Mouse (Mus musculus) midbrain, embryonic 14.5 days (tissue): ENCODE measurements at regions not wholly inside any gene's neighbourhood (a gene's known extent, or its start where the extent isn't known, plus 50 kb on each side); places are given as distances from the start of the nearest gene placed in this dataset.

ENCODE experiments used
- ATAC-seq: fragments of 200-750 bp; cut with Nextera tagmentation; 2 replicates; pipeline ENCODE4 v1.8.0; 2017; ENCODE audit warnings: moderate number of reproducible peaks, moderate library complexity; ENCODE audit not compliant: low FRiP score, low TSS enrichment
- DNase-seq: peaks from one replicate; pipeline ENCODE4 v3.0.0-alpha.2; 2015
- H3K27ac ChIP-seq: fragments of 300-500 bp; sonication (generic); replicated peaks from 2 replicates; pipeline ENCODE4 v1.5.1; 2014; ENCODE audit warnings: mild to moderate bottlenecking, low read depth, low read length, moderate library complexity
- H3K27me3 ChIP-seq: fragments of 300-500 bp; sonication (generic); 2 replicates; pipeline ENCODE4 v1.6.1; 2014; ENCODE audit warnings: low read length, control low read depth, mixed read lengths; ENCODE audit not compliant: control insufficient read depth, insufficient read depth
- H3K36me3 ChIP-seq: fragments of 300-500 bp; sonication (generic); 2 replicates; pipeline ENCODE4 v1.6.1; 2014; ENCODE audit warnings: low read length, control low read depth; ENCODE audit not compliant: control insufficient read depth, insufficient read depth
- H3K4me1 ChIP-seq: fragments of 300-500 bp; sonication (generic); 2 replicates; pipeline ENCODE4 v1.6.1; 2014; ENCODE audit warnings: mild to moderate bottlenecking, antibody characterized with exemption, low read length, control low read depth; ENCODE audit not compliant: control insufficient read depth, insufficient read depth
- H3K4me2 ChIP-seq: fragments of 300-500 bp; sonication (generic); 2 replicates; pipeline ENCODE4 v1.6.1; 2014; ENCODE audit warnings: mild to moderate bottlenecking, low read length, moderate library complexity
- H3K4me3 ChIP-seq: fragments of 300-500 bp; sonication (generic); replicated peaks from 2 replicates; pipeline ENCODE4 v1.5.1; 2014; ENCODE audit warnings: low read depth, low read length
- H3K9ac ChIP-seq: fragments of 300-500 bp; sonication (generic); replicated peaks from 2 replicates; pipeline ENCODE4 v1.6.1; 2014; ENCODE audit warnings: mild to moderate bottlenecking, low read length, moderate library complexity
- H3K9me3 ChIP-seq: fragments of 300-500 bp; sonication (generic); 2 replicates; pipeline ENCODE4 v1.6.1; 2016; ENCODE audit warnings: low read length, control low read depth, mixed read lengths; ENCODE audit not compliant: control insufficient read depth
- whole genome bisulfite sequencing: fragments of 180-500 bp; shearing (Covaris S2); extraction: QIAGEN DNeasy Blood & Tissue Kit; methylation state at CpG from one replicate; pipeline ENCODE4 v1.1.7; 2014; 5-methylcytosine and 5-hydroxymethylcytosine counted together

GRCm38 (mm10) chr4:125275259-125275658 lies 147.6 kb upstream of the Zc3h12a start:
- Histone ChIP-seq H3K9ac (no peak overlapping the region), H3K4me3 (no peak overlapping the region), H3K4me2 (peak overlapping the region; percentile 36), H3K27ac (peak overlapping the region; percentile 3; the same call in 1 of the 2 replicates), H3K27me3 (no peaks in the 10 kb centered on the region), H3K4me1 (0 out of 2 replicates have a peak, but pooled peaks cover 6% of the 10 kb centered on the region), H3K9me3 (no peaks in the 10 kb centered on the region), H3K36me3 (no peaks in the 10 kb centered on the region)
- no peak for ATAC-seq
- 2% methylated on average over 13 of the region's 13 CpGs for WGBS
- peak; percentile 63 for DNase-seq

DNA sequence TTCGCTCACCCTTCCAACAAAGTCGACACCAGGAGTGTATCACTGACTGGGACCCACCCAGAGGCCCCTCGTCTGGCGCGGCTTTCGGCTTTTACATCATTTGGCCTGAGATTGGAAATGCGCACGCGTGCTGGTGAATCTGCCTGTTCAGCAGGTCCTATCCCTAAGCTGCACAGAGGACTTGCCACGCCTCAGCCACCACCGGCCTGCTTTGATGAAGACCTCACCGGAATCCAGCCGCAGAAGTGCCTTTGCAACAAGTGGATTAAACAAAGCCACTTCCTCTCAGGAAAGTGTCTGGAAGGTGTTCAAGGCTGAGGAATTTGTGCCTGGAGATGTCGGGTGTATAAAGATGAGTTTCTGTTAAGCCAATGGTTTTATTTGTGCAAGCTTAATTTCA lies 143.3 kb upstream of the Zc3h12a start:
- Histone ChIP-seq H3K4me3 (no peak overlapping the region), H3K27ac (no peak overlapping the region), H3K27me3 (no peaks in the 10 kb centered on the region), H3K9ac (no peak overlapping the region), H3K4me2 (no peak overlapping the region), H3K36me3 (no peaks in the 10 kb centered on the region), H3K4me1 (peaks cover 6% of the 10 kb centered on the region; the same call in 1 of the 2 replicates), H3K9me3 (no peaks in the 10 kb centered on the region)
- 53% methylated on average over 14 of the region's 14 CpGs for WGBS
- ATAC-seq (no peak), DNase-seq (no peak)

GRCm38 (mm10) chr4:125266212-125266611 lies 138.6 kb upstream of the Zc3h12a start:
- Histone ChIP-seq H3K36me3 (no peaks in the 10 kb centered on the region), H3K27me3 (no peaks in the 10 kb centered on the region), H3K9me3 (no peaks in the 10 kb centered on the region), H3K27ac (no peak overlapping the region), H3K4me1 (peaks cover 19% of the 10 kb centered on the region), H3K4me3 (no peak overlapping the region), H3K9ac (no peak overlapping the region), H3K4me2 (no peak overlapping the region)
- 88% methylated on average over 1 of the region's 1 CpGs for WGBS
- ATAC-seq (no peak), DNase-seq (no peak)

- Histone ChIP-seq H3K27ac (no peak overlapping the region), H3K27me3 (no peaks in the 10 kb centered on the region), H3K9ac (no peak overlapping the region), H3K9me3 (no peaks in the 10 kb centered on the region), H3K36me3 (no peaks in the 10 kb centered on the region), H3K4me2 (no peak overlapping the region), H3K4me3 (no peak overlapping the region), H3K4me1 (peaks cover 23% of the 10 kb centered on the region)
- DNase-seq = peak; percentile 67
- ATAC-seq = no peak
- WGBS = 16% methylated on average over 5 of the region's 5 CpGs
Measured at GRCm38 (mm10) chr4:125265575-125265974, 137.9 kb upstream of the Zc3h12a start.

DNA sequence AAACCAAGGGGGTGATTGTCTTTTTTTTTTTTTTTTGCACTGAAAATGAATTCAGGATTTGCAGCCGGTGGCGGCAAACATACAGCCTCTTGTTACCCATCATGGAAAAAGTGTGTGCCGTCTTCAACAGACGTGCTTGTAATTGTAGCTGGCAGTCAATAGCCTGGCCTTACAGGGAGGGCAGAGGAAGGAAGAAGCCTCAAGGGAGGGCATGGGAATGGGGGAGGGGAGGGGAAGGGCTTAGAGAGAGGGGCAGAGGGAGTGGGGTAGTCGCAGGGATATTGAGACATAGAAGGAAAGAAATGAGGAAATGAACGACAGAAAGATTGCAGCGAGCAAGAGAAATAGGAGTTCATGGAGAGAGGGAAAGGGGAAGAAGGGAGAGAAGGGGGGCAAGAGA lies 137.4 kb upstream of the Zc3h12a start:
- Histone ChIP-seq H3K27me3 (no peaks in the 10 kb centered on the region), H3K27ac (no peak overlapping the region), H3K9me3 (no peaks in the 10 kb centered on the region), H3K36me3 (no peaks in the 10 kb centered on the region), H3K4me3 (no peak overlapping the region), H3K4me2 (no peak overlapping the region), H3K9ac (no peak overlapping the region), H3K4me1 (peaks cover 23% of the 10 kb centered on the region)
- peak; percentile 71 for DNase-seq
- WGBS = 8% methylated on average over 7 of the region's 7 CpGs
- ATAC-seq = peak; percentile 60; the same call in 1 of the 2 replicates

DNA sequence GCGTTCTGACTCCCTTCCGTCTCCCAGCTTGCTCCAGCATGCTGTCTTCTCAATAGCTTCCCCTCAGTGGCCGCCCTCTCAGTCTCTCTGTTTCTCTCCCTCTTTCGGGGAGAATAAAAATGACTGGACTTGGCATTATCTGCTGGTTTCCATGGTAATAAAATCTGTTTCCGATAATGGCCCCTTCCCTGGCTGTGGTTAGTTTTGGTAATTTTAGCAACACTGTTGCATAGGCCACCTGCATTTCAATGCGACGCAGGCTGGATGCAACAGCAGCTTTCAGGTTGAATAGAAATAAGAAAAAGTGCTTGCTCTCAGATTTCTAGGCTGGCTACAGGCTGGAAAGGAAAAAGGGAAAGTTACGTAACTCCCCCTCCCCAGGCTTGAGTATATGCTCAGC lies 133.9 kb upstream of the Zc3h12a start:
- ATAC-seq (no peak), DNase-seq (no peak)
- Histone ChIP-seq H3K9me3 (no peaks in the 10 kb centered on the region), H3K36me3 (no peaks in the 10 kb centered on the region), H3K4me1 (peaks cover 30% of the 10 kb centered on the region), H3K4me3 (no peak overlapping the region), H3K27me3 (no peaks in the 10 kb centered on the region), H3K9ac (no peak overlapping the region), H3K27ac (no peak overlapping the region), H3K4me2 (no peak overlapping the region)
- 25% methylated on average over 8 of the region's 8 CpGs for WGBS

- DNase-seq = no peak
- Histone ChIP-seq H3K4me2 (no peak overlapping the region), H3K4me3 (no peak overlapping the region)
Measured at GRCm38 (mm10) chr4:125259306-125259705, 131.7 kb upstream of the Zc3h12a start.

DNA sequence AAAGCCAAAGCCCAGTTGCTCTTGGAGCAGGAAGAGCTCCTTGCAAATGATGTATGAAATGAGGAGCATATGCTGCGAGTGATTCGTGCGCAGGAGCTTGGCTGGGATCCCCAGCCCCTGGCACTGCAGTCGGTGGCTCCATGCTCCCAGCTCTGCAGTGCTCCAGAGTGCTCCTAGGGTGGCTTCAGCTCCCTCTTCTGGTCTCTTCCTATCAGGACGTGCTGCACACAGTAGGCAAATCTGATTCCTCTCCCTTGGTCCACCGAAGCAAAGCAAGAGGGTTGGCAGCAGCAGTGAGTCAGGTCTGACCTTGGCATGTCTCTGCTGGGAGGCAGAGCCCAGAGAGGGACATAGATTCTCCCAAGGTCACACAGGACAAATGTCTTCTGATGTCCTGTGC lies 130.3 kb upstream of the Zc3h12a start:
- ATAC-seq (no peak), DNase-seq (no peak)
- WGBS = 68% methylated on average over 6 of the region's 6 CpGs

More at GRCm38 (mm10) chr4:125259306-125259705, 131.7 kb upstream of the Zc3h12a start:
- 37% methylated on average over 10 of the region's 10 CpGs for WGBS
- ATAC-seq = no peak
- peaks cover 22% of the 10 kb centered on the region; the same call in 1 of the 2 replicates for H3K4me1 ChIP-seq
- H3K36me3 ChIP-seq = no peaks in the 10 kb centered on the region
- no peaks in the 10 kb centered on the region for H3K9me3 ChIP-seq
- H3K9ac ChIP-seq = no peak overlapping the region
- no peak overlapping the region for H3K27ac ChIP-seq
- no peaks in the 10 kb centered on the region for H3K27me3 ChIP-seq

GRCm38 (mm10) chr4:125253161-125253560 lies 125.5 kb upstream of the Zc3h12a start:
- no peak overlapping the region for H3K9ac ChIP-seq
- DNase-seq = no peak
- H3K4me3 ChIP-seq = no peak overlapping the region
- no peaks in the 10 kb centered on the region for H3K9me3 ChIP-seq
- no peak overlapping the region for H3K4me2 ChIP-seq
- H3K36me3 ChIP-seq = no peaks in the 10 kb centered on the region
- no peak overlapping the region for H3K27ac ChIP-seq
- H3K4me1 ChIP-seq = peaks cover 4% of the 10 kb centered on the region
- 90% methylated on average over 3 of the region's 3 CpGs for WGBS
- ATAC-seq = no peak
- H3K27me3 ChIP-seq = no peaks in the 10 kb centered on the region

More for the DNA sequence above, 130.3 kb upstream of the Zc3h12a start:
- Histone ChIP-seq H3K27me3 (no peaks in the 10 kb centered on the region), H3K4me2 (no peak overlapping the region), H3K9me3 (no peaks in the 10 kb centered on the region), H3K27ac (no peak overlapping the region), H3K9ac (no peak overlapping the region), H3K4me3 (no peak overlapping the region), H3K4me1 (peaks cover 22% of the 10 kb centered on the region; the same call in 1 of the 2 replicates), H3K36me3 (no peaks in the 10 kb centered on the region)
